Mouse (Mus musculus) myocyte (in vitro differentiated cells): Measurements from ENCODE around the gene Endou. TPM values are rescaled to one million over a fixed set of nuclear protein-coding genes. Genes with fewer than 3 reads are reported as not detected.

ENCODE experiments used
- H3K27me3 ChIP-seq: one replicate; pipeline ENCODE4 v1.6.1; 2011; ENCODE audit not compliant: control insufficient read depth, insufficient read depth, insufficient read length
- H3K36me3 ChIP-seq: one replicate; pipeline ENCODE4 v1.6.1; 2011; ENCODE audit not compliant: control insufficient read depth, insufficient read depth
- H3K4me2 ChIP-seq: one replicate; pipeline ENCODE4 v1.6.1; 2011; ENCODE audit warnings: low read depth, control low read depth
- H3K4me3 ChIP-seq: one replicate; pipeline ENCODE4 v1.5.1; 2011; ENCODE audit warnings: mild to moderate bottlenecking, control low read depth, moderate library complexity
- H3K79me2 ChIP-seq: one replicate; pipeline ENCODE4 v1.6.1; 2011; ENCODE audit not compliant: control insufficient read depth, insufficient read depth
- H3ac ChIP-seq: one replicate; pipeline ENCODE4 v1.6.1; 2011; ENCODE audit not compliant: control insufficient read depth, insufficient read length
- CEBPB ChIP-seq: IDR thresholded peaks from 2 replicates; pipeline ENCODE4 v1.6.1; 2011; ENCODE audit warnings: mild to moderate bottlenecking, moderate library complexity; ENCODE audit not compliant: poor library complexity, insufficient read depth, severe bottlenecking
- E2F4 ChIP-seq: IDR thresholded peaks from one replicate; pipeline ENCODE4 v1.6.1; 2011; ENCODE audit warnings: mild to moderate bottlenecking, control low read depth, moderate library complexity; ENCODE audit not compliant: insufficient read depth
- MAX ChIP-seq: IDR thresholded peaks from one replicate; pipeline ENCODE4 v1.6.1; 2011; ENCODE audit warnings: low read depth, mild to moderate bottlenecking, control low read depth
- MYOD1 ChIP-seq, 3 experiments: IDR thresholded peaks; one replicate each; pipeline ENCODE4 v1.6.1; 2011; ENCODE audit warnings: control low read depth in 2 of 3, low read depth in 2 of 3, mild to moderate bottlenecking in 2 of 3, moderate library complexity in 1 of 3; ENCODE audit not compliant: insufficient read length in 2 of 3, control insufficient read depth in 1 of 3
- MYOG ChIP-seq, 3 experiments: IDR thresholded peaks; one replicate each; pipeline ENCODE4 v1.6.1; 2011; ENCODE audit warnings: control low read depth in 2 of 3, low read depth in 2 of 3, mild to moderate bottlenecking in 2 of 3; ENCODE audit not compliant: insufficient read length in 2 of 3, control insufficient read depth in 1 of 3, insufficient read depth in 1 of 3
- POLR2A ChIP-seq: IDR thresholded peaks from one replicate; pipeline ENCODE4 v1.6.1; 2011; ENCODE audit warnings: low read depth, mild to moderate bottlenecking, control low read depth, moderate library complexity; ENCODE audit not compliant: insufficient read length
- POLR2AphosphoS2 ChIP-seq: IDR thresholded peaks from one replicate; pipeline ENCODE4 v1.6.1; 2011; ENCODE audit warnings: low read depth, control low read depth; ENCODE audit not compliant: insufficient read length
- REST ChIP-seq: IDR thresholded peaks from one replicate; pipeline ENCODE4 v1.6.1; 2011; ENCODE audit warnings: mild to moderate bottlenecking, control low read depth, moderate library complexity; ENCODE audit not compliant: insufficient read depth, insufficient read length
- SRF ChIP-seq: IDR thresholded peaks from one replicate; pipeline ENCODE4 v1.6.1; 2011; ENCODE audit warnings: low read depth; ENCODE audit not compliant: control insufficient read depth, insufficient read length
- TCF12 ChIP-seq: IDR thresholded peaks from one replicate; pipeline ENCODE4 v1.6.1; 2011; ENCODE audit warnings: mild to moderate bottlenecking, control low read depth; ENCODE audit not compliant: poor library complexity, insufficient read depth, severe bottlenecking
- TCF3 ChIP-seq: IDR thresholded peaks from one replicate; pipeline ENCODE4 v1.6.1; 2011; ENCODE audit warnings: low read depth, control low read depth; ENCODE audit not compliant: insufficient read length
- USF1 ChIP-seq: IDR thresholded peaks from one replicate; pipeline ENCODE4 v1.6.1; 2011; ENCODE audit warnings: low read depth, mild to moderate bottlenecking, control low read depth, moderate library complexity
- polyA plus RNA-seq: library from polyadenylated mRNA; unstranded; fragments of >200 nt; fragmentation: generic; extraction: Trizol; gene quantifications from one replicate; pipeline ENCODE4 v1.2.1, GENCODE M21; 2012; ENCODE audit warnings: missing spikeins

Endou gene
- polyA plus RNA-seq, 1 experiment, result 0.01 TPM

- TF ChIP-seq E2F4 (no peak), REST (no peak), MYOG (IDR thresholded peaks at IDR 0.05; ENCODE audit: control insufficient read depth in 1 of 3, insufficient read depth in 1 of 3, insufficient read length in 2 of 3, low read depth in 2 of 3) (no peak), MYOD1 (IDR thresholded peaks at IDR 0.05; ENCODE audit: control insufficient read depth in 1 of 3, insufficient read length in 2 of 3, low read depth in 2 of 3) (no peak), TCF3 (no peak), POLR2AphosphoS2 (no peak), USF1 (no peak), SRF (no peak), TCF12 (no peak), POLR2A (no peak), MAX (no peak), CEBPB (no peak)
- Histone ChIP-seq H3K4me3 (no peak overlapping the region), H3ac (no peak overlapping the region), H3K27me3 (peaks cover 31% of the 10 kb centered on the region), H3K79me2 (no peaks in the 10 kb centered on the region), H3K4me2 (no peak overlapping the region), H3K36me3 (no peaks in the 10 kb centered on the region)
These were observed 7.4 kb downstream of the Endou start for GRCm38 (mm10) chr15:97723536-97724345.

GRCm38 (mm10) chr15:97721008-97721701 is 10.0 kb downstream of the Endou start:
- TF ChIP-seq MYOD1 (IDR thresholded peaks at IDR 0.05; ENCODE audit: control insufficient read depth in 1 of 3, insufficient read length in 2 of 3, low read depth in 2 of 3), result peak in 2 of 3 experiments; percentile 5 to 19
- TF ChIP-seq MAX, result no peak
- Histone ChIP-seq H3K36me3 (no peaks in the 10 kb centered on the region), H3K4me3 (no peak overlapping the region), H3K27me3 (peaks cover 34% of the 10 kb centered on the region), H3K4me2 (no peak overlapping the region), H3ac (no peak overlapping the region), H3K79me2 (no peaks in the 10 kb centered on the region)

- H3ac ChIP-seq, result no peak overlapping the region
- H3K79me2 ChIP-seq, result no peaks in the 10 kb centered on the region
- H3K4me3 ChIP-seq, result no peak overlapping the region
- H3K4me2 ChIP-seq, result no peak overlapping the region
- no peak for TF ChIP-seq TCF3
- no peak for TF ChIP-seq SRF
- no peak for TF ChIP-seq CEBPB
- TF ChIP-seq USF1, result no peak
- TF ChIP-seq TCF12, result no peak
- no peak for TF ChIP-seq MAX
- TF ChIP-seq MYOD1 (IDR thresholded peaks at IDR 0.05; ENCODE audit: control insufficient read depth in 1 of 3, insufficient read length in 2 of 3, low read depth in 2 of 3), result no peak
- TF ChIP-seq MYOG (IDR thresholded peaks at IDR 0.05; ENCODE audit: control insufficient read depth in 1 of 3, insufficient read depth in 1 of 3, insufficient read length in 2 of 3, low read depth in 2 of 3), result no peak
- TF ChIP-seq REST, result no peak
- no peak for TF ChIP-seq E2F4
- no peak for TF ChIP-seq POLR2AphosphoS2
- TF ChIP-seq POLR2A, result no peak
- peaks cover 33% of the 10 kb centered on the region for H3K27me3 ChIP-seq
- H3K36me3 ChIP-seq, result no peaks in the 10 kb centered on the region
These were observed 11.0 kb downstream of the Endou start for GRCm38 (mm10) chr15:97720026-97720675.

- TF ChIP-seq POLR2A (no peak), E2F4 (no peak), MYOG (IDR thresholded peaks at IDR 0.05; ENCODE audit: control insufficient read depth in 1 of 3, insufficient read depth in 1 of 3, insufficient read length in 2 of 3, low read depth in 2 of 3) (no peak), TCF3 (no peak), CEBPB (no peak)
- H3ac ChIP-seq, result no peak overlapping the region
- H3K4me3 ChIP-seq, result no peak overlapping the region
- H3K36me3 ChIP-seq, result no peaks in the 10 kb centered on the region
- peaks cover 27% of the 10 kb centered on the region for H3K27me3 ChIP-seq
- no peaks in the 10 kb centered on the region for H3K79me2 ChIP-seq
- no peak overlapping the region for H3K4me2 ChIP-seq
These were observed 11.6 kb downstream of the Endou start for GRCm38 (mm10) chr15:97719494-97719893.
